Mouse (Mus musculus) myocyte (in vitro differentiated cells): ENCODE data around the gene Sept6.

Source experiments
- MYOG ChIP-seq, 3 experiments: IDR thresholded peaks; one replicate each; pipeline ENCODE4 v1.6.1; 2011; ENCODE audit warnings: control low read depth in 2 of 3, low read depth in 2 of 3, mild to moderate bottlenecking in 2 of 3; ENCODE audit not compliant: insufficient read length in 2 of 3, control insufficient read depth in 1 of 3, insufficient read depth in 1 of 3
- TCF12 ChIP-seq: IDR thresholded peaks from one replicate; pipeline ENCODE4 v1.6.1; 2011; ENCODE audit warnings: mild to moderate bottlenecking, control low read depth; ENCODE audit not compliant: poor library complexity, insufficient read depth, severe bottlenecking

DNA sequence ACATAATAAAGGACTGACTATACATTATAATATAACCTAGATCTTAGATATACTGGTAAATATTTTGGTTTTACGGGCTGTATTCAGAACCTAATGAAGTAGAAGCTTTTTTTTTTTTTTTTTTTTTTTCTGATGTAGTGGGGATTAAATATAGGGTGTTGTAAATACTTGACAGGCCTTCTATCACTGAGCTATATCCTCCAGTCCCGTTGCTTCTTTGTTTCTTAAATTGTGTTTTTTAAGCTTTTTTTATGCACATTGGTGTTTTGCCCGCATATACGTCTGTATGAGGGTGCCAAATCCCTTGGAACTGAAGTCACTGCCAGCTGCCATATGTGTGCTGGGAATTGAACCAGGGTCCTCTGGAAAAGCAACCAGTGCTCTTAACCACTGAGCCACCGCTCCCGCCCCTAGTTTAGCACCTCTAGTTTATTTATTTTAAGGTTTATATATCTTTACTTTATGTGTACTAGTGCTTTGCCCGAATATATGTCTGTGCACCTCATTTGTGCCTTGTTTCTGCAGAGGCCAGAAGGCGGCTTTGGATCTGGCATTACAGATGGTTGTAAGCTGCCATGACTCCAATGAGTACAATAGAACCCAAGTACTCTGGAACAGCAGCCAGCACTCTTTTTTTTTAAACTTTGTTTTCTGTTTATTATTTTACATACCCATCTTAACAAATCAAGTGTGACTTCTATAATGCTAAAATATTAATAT lies 126.8 kb downstream of the Sept6 start:
- TF ChIP-seq MYOG (IDR thresholded peaks at IDR 0.05; ENCODE audit: control insufficient read depth in 1 of 3, insufficient read depth in 1 of 3, insufficient read length in 2 of 3, low read depth in 2 of 3) (no peak), TCF12 (no peak)
